Mouse (Mus musculus) right cerebral cortex, postnatal 14 days (tissue): ENCODE measurements around the gene Dnah8.

ENCODE experiments used
- DNase-seq: peaks from one replicate; pipeline ENCODE4 v3.0.0; 2022

The Dnah8 gene

GRCm38 (mm10) chr17:30753201-30753600, 129.0 kb downstream of the Dnah8 start:
- no peak for DNase-seq

DNA sequence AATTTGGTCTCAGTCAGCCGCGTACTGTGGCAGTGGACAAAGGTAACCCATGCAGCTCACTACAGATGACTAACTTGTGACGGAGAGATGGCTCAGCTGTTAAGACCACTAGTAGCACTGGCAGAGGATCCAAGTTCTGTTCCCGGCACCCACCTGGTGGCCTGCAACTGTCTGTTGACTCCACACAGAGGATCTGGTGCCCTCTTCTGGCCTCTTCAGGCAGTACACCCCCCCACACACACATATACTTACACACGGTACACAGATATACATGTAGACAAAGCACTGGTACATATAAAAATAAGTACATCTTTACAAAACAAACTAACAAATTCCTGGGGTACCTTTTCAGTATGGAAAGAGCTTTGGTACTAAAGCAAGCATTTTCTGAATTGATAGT, 132.6 kb downstream of the Dnah8 start:
- DNase-seq, result no peak

DNA sequence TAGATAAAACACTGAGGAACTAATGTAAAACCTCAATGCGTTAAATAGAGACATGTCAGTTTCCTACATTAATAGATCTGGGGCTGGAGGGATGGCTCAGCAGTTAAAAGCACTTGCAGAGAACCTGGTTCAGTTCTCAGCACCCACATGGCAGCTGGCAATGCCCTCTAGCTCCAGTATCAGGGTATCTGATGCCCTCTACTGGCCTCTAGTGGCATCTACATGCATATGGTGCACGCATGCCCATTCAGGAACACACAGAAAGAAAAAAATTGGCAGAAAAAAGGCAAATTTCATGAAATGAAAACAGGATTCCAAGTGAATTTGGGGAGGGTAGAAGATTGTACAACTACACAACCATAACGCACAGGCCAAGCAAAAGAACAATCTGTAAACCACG, 136.2 kb downstream of the Dnah8 start:
- no peak for DNase-seq

DNA sequence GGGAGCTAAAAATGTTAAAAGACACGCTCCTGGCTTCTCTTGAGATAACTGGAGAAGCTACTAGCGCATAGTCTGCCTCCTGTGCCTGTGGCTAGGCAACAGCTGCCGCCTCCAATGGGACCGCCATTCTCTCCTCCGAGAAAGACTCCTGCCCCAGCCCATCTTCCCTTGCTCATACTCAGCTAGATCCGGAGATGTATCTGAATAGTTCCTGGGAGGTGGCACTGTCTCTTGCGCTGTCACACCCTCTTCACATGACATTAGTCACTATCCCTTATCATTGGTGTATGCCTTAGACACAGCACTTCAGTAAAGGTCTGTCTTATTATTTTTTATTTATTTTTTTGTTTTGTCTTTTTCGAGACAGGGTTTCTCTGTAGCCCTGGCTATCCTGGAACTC, 140.1 kb downstream of the Dnah8 start:
- no peak for DNase-seq

- DNase-seq, result no peak
Measured at GRCm38 (mm10) chr17:30774416-30774815, 150.3 kb downstream of the Dnah8 start.

GRCm38 (mm10) chr17:30775096-30775495, 150.9 kb downstream of the Dnah8 start:
- DNase-seq, result no peak

DNA sequence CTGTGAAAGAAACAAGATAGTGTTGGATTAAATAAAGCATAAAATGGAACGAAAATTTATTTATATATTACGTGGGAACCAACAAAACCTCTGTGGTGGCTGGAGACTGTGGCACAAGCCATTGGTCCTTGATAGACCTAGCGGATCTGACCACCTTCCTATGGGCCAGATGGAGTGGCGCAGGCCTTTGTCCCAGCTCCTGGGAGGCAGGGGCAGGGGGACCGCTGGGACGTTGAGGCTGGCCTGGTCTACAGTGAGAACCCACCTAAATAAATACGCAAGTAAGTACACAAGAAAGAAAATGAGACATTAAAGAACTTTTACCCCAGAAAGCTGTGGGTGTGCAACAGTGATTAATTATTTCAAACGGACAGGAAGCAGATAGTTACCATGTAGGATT, 156.9 kb downstream of the Dnah8 start:
- no peak for DNase-seq

GRCm38 (mm10) chr17:30782286-30782685, 158.1 kb downstream of the Dnah8 start:
- no peak for DNase-seq

DNA sequence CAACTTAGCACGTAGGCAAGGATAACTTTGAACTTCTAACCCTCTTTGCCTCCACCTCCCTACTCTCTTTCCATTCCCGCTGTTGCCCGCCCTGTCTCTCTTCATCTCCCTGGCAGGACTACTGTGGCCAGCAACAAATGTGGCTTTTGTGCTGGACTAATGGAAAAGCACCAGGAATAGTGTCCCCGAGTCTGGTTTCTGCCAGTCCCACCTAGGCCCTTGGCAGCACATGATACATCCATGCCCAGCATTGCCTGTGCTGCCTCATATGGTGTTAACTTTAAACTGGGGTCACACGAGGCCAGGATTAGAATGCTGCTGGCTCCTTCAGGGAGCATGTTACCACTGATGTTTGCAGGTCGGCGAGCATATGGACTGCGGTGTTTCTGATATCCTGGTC, 164.2 kb downstream of the Dnah8 start:
- DNase-seq, result no peak

GRCm38 (mm10) chr17:30790816-30791215, 166.7 kb downstream of the Dnah8 start:
- DNase-seq, result no peak

- DNase-seq, result no peak
Measured at GRCm38 (mm10) chr17:30792396-30792795, 168.2 kb downstream of the Dnah8 start.

DNA sequence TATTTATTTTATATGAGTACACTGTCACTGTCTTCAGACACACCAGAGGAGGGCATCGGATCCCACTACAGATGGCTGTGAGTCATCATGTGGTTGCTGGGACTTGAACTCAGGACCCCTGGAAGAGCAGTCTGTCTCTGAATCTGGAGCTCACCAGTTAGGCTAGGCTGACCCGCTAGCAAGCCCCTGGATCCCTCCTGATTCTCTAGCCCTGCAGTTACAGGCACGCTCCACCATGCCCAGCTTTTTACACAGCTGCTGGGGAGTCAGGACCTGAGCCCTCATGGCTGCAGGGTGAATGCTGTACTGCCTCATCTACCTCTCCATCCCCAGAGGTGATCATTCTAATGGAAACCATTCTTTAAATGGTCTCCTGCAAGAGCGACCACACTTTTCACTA, 172.5 kb downstream of the Dnah8 start:
- no peak for DNase-seq

GRCm38 (mm10) chr17:30800261-30800985, 176.3 kb downstream of the Dnah8 start:
- DNase-seq, result no peak

GRCm38 (mm10) chr17:30803668-30804067, 179.5 kb downstream of the Dnah8 start:
- DNase-seq, result no peak

GRCm38 (mm10) chr17:30804955-30805354, 180.8 kb downstream of the Dnah8 start:
- DNase-seq, result no peak

- DNase-seq, result no peak
Measured at GRCm38 (mm10) chr17:30805511-30806059, 181.4 kb downstream of the Dnah8 start.

DNA sequence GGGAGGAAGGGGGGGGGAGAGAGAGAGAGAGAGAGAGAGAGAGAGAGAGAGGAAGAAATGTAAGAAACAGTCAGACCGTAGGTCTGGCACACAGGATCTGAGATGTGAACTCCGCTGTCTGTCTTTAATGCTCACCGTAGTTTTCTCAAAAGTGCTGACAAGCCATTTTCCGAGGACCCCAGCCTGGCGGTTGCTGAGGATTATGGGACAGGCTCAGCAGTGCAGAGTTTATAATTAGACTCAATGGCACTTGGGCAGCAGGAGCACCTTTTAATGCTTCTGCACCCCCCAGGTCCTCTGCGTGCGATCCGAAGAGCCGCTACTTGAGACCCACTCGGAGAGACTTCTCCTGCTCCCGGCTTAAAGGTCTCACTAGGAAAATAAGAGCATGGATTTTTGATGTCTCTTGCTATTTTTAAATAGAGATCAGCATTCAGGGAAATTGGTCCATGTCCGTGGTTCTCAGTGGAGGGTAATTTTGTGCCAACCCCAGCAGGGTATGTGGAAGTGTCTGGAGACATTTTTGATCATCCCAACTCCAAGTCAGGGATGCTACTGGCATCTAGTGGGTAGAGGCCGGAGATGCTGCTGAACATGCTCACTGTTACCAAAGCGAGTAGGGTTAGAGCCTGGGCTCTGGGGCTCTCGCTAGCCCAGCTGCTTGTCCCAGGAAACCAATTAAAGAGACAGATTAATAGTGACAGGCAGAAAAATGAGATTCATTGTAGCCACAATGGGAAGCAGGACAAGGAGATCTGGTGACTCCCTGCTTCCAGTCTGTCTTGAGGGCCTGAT, 184.9 kb downstream of the Dnah8 start:
- no peak for DNase-seq

GRCm38 (mm10) chr17:30809926-30810660, 185.9 kb downstream of the Dnah8 start:
- DNase-seq, result no peak

- DNase-seq, result no peak
Measured at GRCm38 (mm10) chr17:30818543-30818942, 194.4 kb downstream of the Dnah8 start.

DNA sequence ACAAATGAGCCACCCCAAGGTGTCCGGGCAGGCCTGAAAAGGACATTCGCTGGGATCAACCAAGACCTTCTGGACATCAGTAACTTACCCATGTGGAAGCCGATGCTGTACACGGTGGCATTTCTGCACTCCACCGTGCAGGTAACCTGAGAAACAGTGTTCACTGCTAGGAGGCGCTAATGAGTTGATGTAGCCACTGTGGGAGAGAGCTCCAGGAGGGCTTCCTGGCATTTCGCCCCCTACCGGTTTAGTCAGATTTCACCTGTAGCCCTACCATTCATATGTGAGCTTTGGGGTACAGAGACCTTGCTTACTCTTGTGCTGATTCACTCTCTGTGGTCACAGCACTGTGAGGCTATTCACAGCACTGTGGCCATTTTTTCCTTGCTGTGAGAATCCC, 195.0 kb downstream of the Dnah8 start:
- DNase-seq, result no peak

GRCm38 (mm10) chr17:30821115-30821514, 197.0 kb downstream of the Dnah8 start:
- DNase-seq, result no peak

DNA sequence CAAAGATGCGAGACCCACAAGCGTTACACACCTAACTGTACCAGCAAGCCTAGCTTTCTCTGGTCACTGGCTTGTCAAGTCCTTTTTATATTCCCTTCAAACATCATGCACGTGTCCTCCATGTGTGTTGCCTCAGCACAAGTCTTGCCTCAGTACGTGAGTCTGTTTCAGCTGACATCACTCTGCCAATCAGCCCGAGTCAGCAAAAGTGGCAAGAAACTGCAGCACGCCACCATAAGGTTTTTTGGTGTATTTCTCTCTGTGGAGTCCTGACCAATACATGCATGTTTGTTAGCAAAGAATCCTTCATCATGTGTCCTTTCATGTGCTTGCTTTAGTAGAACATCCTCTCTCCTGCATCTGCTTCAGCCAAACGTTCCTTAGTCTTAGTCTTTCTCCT, 200.3 kb downstream of the Dnah8 start:
- DNase-seq, result no peak

DNA sequence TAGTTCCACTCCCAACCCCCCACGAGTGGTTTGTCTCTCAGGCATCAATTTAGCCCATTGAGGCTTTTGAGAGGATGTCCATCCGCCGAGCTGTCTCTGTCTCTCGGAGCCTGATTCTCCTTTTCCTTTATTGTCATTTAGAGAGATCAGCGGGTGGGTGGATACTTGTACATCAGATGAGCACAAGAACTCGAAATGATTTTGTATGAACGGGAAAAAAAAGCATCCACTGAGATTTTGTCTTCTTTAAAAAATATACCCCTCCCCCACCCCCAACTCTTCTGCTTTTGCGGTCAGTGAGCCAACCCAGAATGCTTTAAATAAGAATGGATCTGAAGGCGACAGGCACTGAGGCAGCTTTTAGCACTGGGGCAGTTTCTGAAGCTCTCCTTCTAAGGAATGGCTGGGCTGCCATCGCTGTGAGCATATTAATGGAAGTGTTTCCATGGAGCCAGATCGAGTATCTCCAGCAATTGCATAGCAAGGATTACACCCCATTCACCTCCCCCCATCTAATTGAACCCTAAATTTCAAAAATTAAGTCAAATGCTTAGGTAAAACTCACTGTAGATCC, 201.7 kb downstream of the Dnah8 start:
- no peak for DNase-seq
